9 mouse cellular contexts compared by ENCODE assay signal in the genomic region with DNA sequence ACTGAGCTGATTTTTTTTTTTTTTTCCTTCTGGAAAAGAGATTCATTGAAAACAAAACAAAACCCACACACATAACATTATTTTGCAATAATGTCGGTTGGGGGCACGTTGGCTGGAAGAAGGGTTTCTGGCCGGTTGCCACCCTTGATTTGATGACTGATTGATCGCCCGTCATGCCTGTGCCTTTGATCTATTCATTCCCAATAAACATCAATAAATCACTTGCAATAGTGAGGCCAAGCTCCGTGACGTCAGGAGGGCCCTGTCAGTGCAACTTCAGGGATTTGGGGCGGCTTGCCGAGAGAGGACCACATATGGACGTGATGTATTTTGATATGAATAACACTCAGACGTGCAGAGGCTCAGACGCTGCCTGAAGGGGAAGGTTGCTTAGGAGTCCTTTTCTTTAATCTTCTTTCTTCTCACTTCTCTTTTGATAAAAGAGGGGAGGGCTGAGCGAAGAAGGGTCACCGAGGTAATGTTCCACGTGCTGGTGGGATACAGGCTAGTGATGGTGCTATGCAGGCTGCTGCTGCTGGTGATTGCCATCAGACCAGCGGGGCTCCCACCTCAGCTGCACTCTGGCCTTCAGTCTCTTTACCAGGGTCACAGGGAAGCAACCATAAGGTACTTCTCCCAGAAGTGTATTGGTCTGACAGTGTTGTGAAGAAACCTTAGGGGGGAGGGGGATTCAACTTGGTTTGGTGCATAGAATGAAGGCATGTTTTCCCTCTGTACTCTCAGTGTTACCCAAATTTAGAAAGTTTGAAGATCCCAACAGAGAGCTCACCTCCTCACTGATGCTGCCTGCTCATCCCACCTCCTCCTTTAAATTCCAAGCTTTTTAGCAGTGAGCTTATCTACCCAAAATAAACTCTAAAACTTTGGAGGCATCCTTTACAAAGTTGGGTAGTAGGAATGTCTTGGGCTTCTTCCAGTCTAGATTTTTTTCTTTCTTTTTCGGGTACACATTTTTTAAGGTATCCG. TPM values are rescaled to one million over a fixed set of nuclear protein-coding genes. Genes with fewer than 3 reads are reported as not detected.
DNase-seq lines count a peak whose midpoint lies in the region; ATAC-seq and TF ChIP-seq lines count a peak whose summit lies in the region.
"Had no signal": no experiment of that assay in that cellular context is flagged by ENCODE, and none has a peak within 500 bp of the region (broad histone marks: within the 10 kb centered on the region; RNA-seq: fewer than 3 reads in every experiment).

No protein-coding gene starts in this region.

- H3K36me3 ChIP-seq in kidney, embryonic 15.5 days, result no peaks in the 10 kb centered on the region
- no peaks in the 10 kb centered on the region for H3K36me3 ChIP-seq in embryonic facial prominence, embryonic 12.5 days
- H3K36me3 ChIP-seq in intestine, postnatal 0 days (ENCODE audit: control insufficient read depth, insufficient read depth), result no peaks in the 10 kb centered on the region
- H3K36me3 ChIP-seq in neural tube, embryonic 11.5 days (ENCODE audit: control insufficient read depth, insufficient read depth, low read length), result no peaks in the 10 kb centered on the region

- peak overlapping the region; percentile 83 for H3K4me3 ChIP-seq in kidney, embryonic 15.5 days (replicated peaks)
- peak overlapping the region; percentile 75 for H3K4me3 ChIP-seq in embryonic facial prominence, embryonic 12.5 days
- peak overlapping the region; percentile 64 for H3K4me3 ChIP-seq in intestine, postnatal 0 days (ENCODE audit: low read depth, low read length)
- H3K4me3 ChIP-seq in neural tube, embryonic 11.5 days (ENCODE audit: low read depth, low read length), result peak overlapping the region; percentile 92

- ATAC-seq in kidney, embryonic 15.5 days (replicated peaks; ENCODE audit: low FRiP score), result no peak
- no peak for ATAC-seq in embryonic facial prominence, embryonic 12.5 days (ENCODE audit: insufficient number of reproducible peaks, insufficient read depth, low FRiP score, low TSS enrichment)
- no peak for ATAC-seq in intestine, postnatal 0 days
- no peak for ATAC-seq in neural tube, embryonic 11.5 days (ENCODE audit: insufficient read depth, low FRiP score, low TSS enrichment)
- no peak for ATAC-seq in activated CD4-positive, CD25-positive, alpha-beta regulatory T cell, adult 4 months

- H3K4me1 ChIP-seq in kidney, embryonic 15.5 days, result peaks cover 34% of the 10 kb centered on the region
- peaks cover 12% of the 10 kb centered on the region; the same call in 1 of the 2 replicates for H3K4me1 ChIP-seq in embryonic facial prominence, embryonic 12.5 days
- no peaks in the 10 kb centered on the region for H3K4me1 ChIP-seq in intestine, postnatal 0 days (replicated peaks; ENCODE audit: control insufficient read depth, insufficient read depth, low read length)
- peaks cover 20% of the 10 kb centered on the region for H3K4me1 ChIP-seq in neural tube, embryonic 11.5 days (ENCODE audit: control insufficient read depth, insufficient read depth, low read length)

- no peaks in the 10 kb centered on the region for H3K9me3 ChIP-seq in kidney, embryonic 15.5 days (replicated peaks)
- H3K9me3 ChIP-seq in embryonic facial prominence, embryonic 12.5 days, result no peaks in the 10 kb centered on the region
- no peaks in the 10 kb centered on the region for H3K9me3 ChIP-seq in intestine, postnatal 0 days (ENCODE audit: control insufficient read depth)
- H3K9me3 ChIP-seq in neural tube, embryonic 11.5 days (ENCODE audit: control insufficient read depth, low read length), result no peaks in the 10 kb centered on the region

- no peak for DNase-seq in kidney, adult 8-10 months
- DNase-seq in neural tube, embryonic 11.5 days (ENCODE audit: low spot score), result peak; percentile 67
- DNase-seq in urinary bladder, postnatal 10 days (ENCODE audit: low spot score), result no peak
- no peak for DNase-seq in ovary, adult 18-20 months (ENCODE audit: low spot score)
- DNase-seq: kidney, postnatal 4 days had no signal

- peak overlapping the region; percentile 78; the same call in 1 of the 2 replicates for H3K9ac ChIP-seq in kidney, embryonic 15.5 days
- H3K9ac ChIP-seq in embryonic facial prominence, embryonic 12.5 days, result no peak overlapping the region
- H3K9ac ChIP-seq in intestine, postnatal 0 days (ENCODE audit: low read depth, low read length), result no peak overlapping the region
- peak overlapping the region; percentile 86 for H3K9ac ChIP-seq in neural tube, embryonic 11.5 days (ENCODE audit: low read length)

- H3K27ac ChIP-seq in kidney, embryonic 15.5 days, result no peak overlapping the region
- H3K27ac ChIP-seq in embryonic facial prominence, embryonic 12.5 days, result no peak overlapping the region
- no peak overlapping the region for H3K27ac ChIP-seq in intestine, postnatal 0 days (ENCODE audit: low read depth, low read length)
- H3K27ac ChIP-seq in neural tube, embryonic 11.5 days (ENCODE audit: low read depth, low read length), result peak overlapping the region; percentile 92

- H3K4me2 ChIP-seq in kidney, embryonic 15.5 days, result peak overlapping the region; percentile 99
- peak overlapping the region; percentile 99 for H3K4me2 ChIP-seq in embryonic facial prominence, embryonic 12.5 days (replicated peaks)
- H3K4me2 ChIP-seq in intestine, postnatal 0 days (replicated peaks; ENCODE audit: low read depth), result peak overlapping the region; percentile 96
- H3K4me2 ChIP-seq in neural tube, embryonic 11.5 days (ENCODE audit: low read depth), result peak overlapping the region; percentile 94

- 13% methylated on average over 18 of the region's 18 CpGs for WGBS in kidney, embryonic 15.5 days
- WGBS in embryonic facial prominence, embryonic 12.5 days, result 9% methylated on average over 18 of the region's 18 CpGs
- WGBS in intestine, postnatal 0 days, result 25% methylated on average over 18 of the region's 18 CpGs
- 7% methylated on average over 18 of the region's 18 CpGs for WGBS in neural tube, embryonic 11.5 days

- H3K27me3 ChIP-seq in kidney, embryonic 15.5 days, result peaks cover 72% of the 10 kb centered on the region
- peaks cover 18% of the 10 kb centered on the region for H3K27me3 ChIP-seq in embryonic facial prominence, embryonic 12.5 days
- peaks cover 42% of the 10 kb centered on the region for H3K27me3 ChIP-seq in intestine, postnatal 0 days (replicated peaks; ENCODE audit: control insufficient read depth, insufficient read depth, low read length)
- peaks cover 4% of the 10 kb centered on the region for H3K27me3 ChIP-seq in neural tube, embryonic 11.5 days (ENCODE audit: control insufficient read depth, insufficient read depth, low read length)

- no peak for TF ChIP-seq CTCF in intestine, postnatal 0 days (IDR thresholded peaks at IDR 0.05; ENCODE audit: low read depth)

RNA-seq across cellular contexts. Expression of a gene that starts 1.4 kb away (rescaled TPM):
- polyA plus RNA-seq in kidney, embryonic 15.5 days (2015; fragmentation: Nextera tagmentation; extraction: Ambion mirVana), result 9.1 and 12.3 TPM in 2 replicates
- polyA plus RNA-seq in embryonic facial prominence, embryonic 12.5 days (2016; fragmentation: Nextera tagmentation; extraction: Ambion mirVana), result 8.8 and 10.5 TPM in 2 replicates
- polyA plus RNA-seq in intestine, postnatal 0 days (2015; fragmentation: Nextera tagmentation; extraction: Ambion mirVana), result 2.2 and 3.4 TPM in 2 replicates
- polyA plus RNA-seq in neural tube, embryonic 11.5 days (2014; fragmentation: Nextera tagmentation; extraction: Ambion mirVana), result 15.2 and 16.3 TPM in 2 replicates
- polyA plus RNA-seq in activated CD4-positive, CD25-positive, alpha-beta regulatory T cell, adult 4 months (2017; shearing (Covaris generic)), result under 1 TPM in 1 of 2 experiments, not detected in 1; 0.77 TPM

Comparison
In these comparisons a context has a peak if more than half of its experiments do, and no peak if none do; other contexts are left out.
1. H3K9ac ChIP-seq: peak in kidney, embryonic 15.5 days (single experiment) and neural tube, embryonic 11.5 days (single experiment); none in embryonic facial prominence, embryonic 12.5 days (single experiment) and intestine, postnatal 0 days (single experiment).
2. Peak in every context shown above with its lines, with median percentiles within 50 percentile points of each other: H3K4me2 ChIP-seq and H3K4me3 ChIP-seq.